Mouse (Mus musculus) limb, embryonic 13.5 days (tissue): Measurements from ENCODE around the gene Bri3bp. TPM values are rescaled to one million over a fixed set of nuclear protein-coding genes. Genes with fewer than 3 reads are reported as not detected.
A peak's percentile ranks its signal among the peaks of the same experiment; 100 is the strongest.

ENCODE experiments used
- ATAC-seq: fragments of 200-750 bp; cut with Nextera tagmentation; 2 replicates; pipeline ENCODE4 v1.8.0; 2017; ENCODE audit warnings: low read depth, moderate number of reproducible peaks, moderate TSS enrichment; ENCODE audit not compliant: low FRiP score
- H3K27ac ChIP-seq: fragments of 300-500 bp; sonication (generic); 2 replicates; pipeline ENCODE4 v1.5.1; 2015; ENCODE audit warnings: inconsistent platforms, mild to moderate bottlenecking, moderate library complexity
- H3K27me3 ChIP-seq: fragments of 300-500 bp; sonication (generic); 2 replicates; pipeline ENCODE4 v1.6.1; 2015; ENCODE audit warnings: mild to moderate bottlenecking, inconsistent platforms
- H3K36me3 ChIP-seq: fragments of 300-500 bp; sonication (generic); 2 replicates; pipeline ENCODE4 v1.6.1; 2015; ENCODE audit warnings: inconsistent platforms, mild to moderate bottlenecking, moderate library complexity
- H3K4me1 ChIP-seq: fragments of 300-500 bp; sonication (generic); 2 replicates; pipeline ENCODE4 v1.6.1; 2015; ENCODE audit warnings: inconsistent platforms
- H3K4me2 ChIP-seq: fragments of 300-500 bp; sonication (generic); replicated peaks from 2 replicates; pipeline ENCODE4 v1.6.1; 2015; ENCODE audit warnings: inconsistent platforms, mild to moderate bottlenecking, moderate library complexity
- H3K4me3 ChIP-seq: fragments of 300-500 bp; sonication (generic); 2 replicates; pipeline ENCODE4 v1.5.1; 2015; ENCODE audit warnings: moderate library complexity, mild to moderate bottlenecking, inconsistent platforms
- H3K9ac ChIP-seq: fragments of 300-500 bp; sonication (generic); 2 replicates; pipeline ENCODE4 v1.6.1; 2015; ENCODE audit warnings: mild to moderate bottlenecking, inconsistent platforms
- H3K9me3 ChIP-seq: fragments of 300-500 bp; sonication (generic); 2 replicates; pipeline ENCODE4 v1.6.1; 2016; ENCODE audit warnings: inconsistent platforms
- WGBS: fragments of 180-500 bp; shearing (Covaris S2); methylation state at CpG from one replicate; pipeline ENCODE4 v1.1.7; 2015; 5-methylcytosine and 5-hydroxymethylcytosine counted together
- polyA plus RNA-seq: library from polyadenylated mRNA; unstranded; fragments of >200 nt; fragmentation: Nextera tagmentation; extraction: Ambion mirVana; gene quantifications from 2 replicates; pipeline ENCODE4 v1.2.1, GENCODE M21; 2015

Gene Bri3bp
- polyA plus RNA-seq, 1 experiment from 2014 or later = 38.1 TPM

DNA sequence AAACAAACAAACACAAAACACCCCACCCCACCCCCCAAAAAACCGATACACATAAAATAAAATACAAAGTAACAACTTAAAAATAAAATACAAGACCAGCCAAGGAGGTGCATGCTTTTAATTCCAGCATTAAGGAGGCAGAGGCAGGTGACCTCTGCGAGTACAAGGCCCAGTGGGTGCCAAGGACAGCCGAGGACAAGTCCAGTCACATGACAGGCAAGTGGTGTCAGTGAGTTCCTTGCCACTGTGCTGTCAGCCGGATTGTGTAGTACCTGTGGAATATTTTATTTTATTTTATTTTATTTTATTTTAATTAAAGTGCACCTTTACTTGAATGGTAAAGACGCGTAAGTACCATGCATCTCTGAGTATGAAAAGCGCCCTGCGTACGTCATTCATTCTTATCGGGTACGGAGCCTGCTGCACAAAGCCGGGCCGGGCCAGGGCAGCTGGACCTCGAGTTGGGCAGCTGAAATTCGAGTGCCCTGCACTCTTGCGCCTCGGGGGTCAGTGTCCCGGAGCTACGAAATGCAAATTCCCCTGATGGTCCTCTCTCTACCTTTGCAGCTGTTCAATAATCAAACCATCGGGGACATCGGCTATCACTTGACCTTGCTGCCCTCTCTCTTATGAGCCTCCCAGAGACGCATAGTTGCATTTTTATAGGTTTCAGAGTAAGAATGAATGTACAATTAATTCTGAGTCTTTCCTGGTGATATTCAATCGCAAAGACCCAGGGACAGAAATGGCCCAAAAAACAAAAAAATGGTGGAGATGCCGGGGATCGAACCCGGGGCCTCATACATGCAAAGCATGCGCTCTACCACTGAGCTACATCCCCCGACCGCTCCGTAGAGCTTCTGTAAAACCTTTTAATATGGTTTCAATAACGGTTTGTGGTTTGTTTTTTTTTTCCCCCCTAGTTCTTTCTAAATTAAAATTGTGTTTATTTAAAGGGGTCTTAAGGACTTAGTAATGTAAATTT is 37.6 kb upstream of the Bri3bp start:
- 14% methylated on average over 31 of the region's 31 CpGs for WGBS
- no peak for ATAC-seq
- peaks cover 7% of the 10 kb centered on the region; the same call in 1 of the 2 replicates for H3K27me3 ChIP-seq
- H3K9me3 ChIP-seq = no peaks in the 10 kb centered on the region
- peak overlapping the region; percentile 51; the same call in 1 of the 2 replicates for H3K9ac ChIP-seq
- H3K4me1 ChIP-seq = peaks cover 16% of the 10 kb centered on the region
- no peak overlapping the region for H3K27ac ChIP-seq
- H3K4me2 ChIP-seq = peak overlapping the region; percentile 64
- no peaks in the 10 kb centered on the region for H3K36me3 ChIP-seq
- peak overlapping the region; percentile 41 for H3K4me3 ChIP-seq

DNA sequence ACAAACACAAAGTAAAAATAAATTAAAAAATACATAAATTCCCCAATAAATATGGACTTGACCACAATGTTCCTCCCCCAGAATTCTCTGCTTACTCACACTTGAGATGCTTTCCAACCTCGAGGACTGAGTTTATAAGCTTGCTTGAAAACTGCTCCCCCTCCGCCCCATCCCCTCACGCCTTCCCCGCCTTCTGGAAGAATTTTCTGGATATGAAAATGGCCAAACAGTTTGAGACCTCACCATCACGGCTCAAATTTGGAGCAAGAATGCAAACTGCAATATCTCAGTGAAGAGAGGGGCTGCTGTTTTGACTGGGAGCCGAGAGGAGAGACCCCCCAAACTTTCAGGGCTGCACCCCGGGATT is 36.8 kb upstream of the Bri3bp start:
- Histone ChIP-seq H3K4me2 (peak overlapping the region; percentile 68), H3K4me3 (peak overlapping the region; percentile 59), H3K9me3 (no peaks in the 10 kb centered on the region), H3K9ac (peak overlapping the region; percentile 63), H3K36me3 (no peaks in the 10 kb centered on the region), H3K27me3 (peaks cover 7% of the 10 kb centered on the region; the same call in 1 of the 2 replicates), H3K4me1 (peaks cover 16% of the 10 kb centered on the region), H3K27ac (peak overlapping the region; percentile 84; the same call in 1 of the 2 replicates)
- ATAC-seq = no peak
- WGBS = 0% methylated on average over 7 of the region's 7 CpGs

DNA sequence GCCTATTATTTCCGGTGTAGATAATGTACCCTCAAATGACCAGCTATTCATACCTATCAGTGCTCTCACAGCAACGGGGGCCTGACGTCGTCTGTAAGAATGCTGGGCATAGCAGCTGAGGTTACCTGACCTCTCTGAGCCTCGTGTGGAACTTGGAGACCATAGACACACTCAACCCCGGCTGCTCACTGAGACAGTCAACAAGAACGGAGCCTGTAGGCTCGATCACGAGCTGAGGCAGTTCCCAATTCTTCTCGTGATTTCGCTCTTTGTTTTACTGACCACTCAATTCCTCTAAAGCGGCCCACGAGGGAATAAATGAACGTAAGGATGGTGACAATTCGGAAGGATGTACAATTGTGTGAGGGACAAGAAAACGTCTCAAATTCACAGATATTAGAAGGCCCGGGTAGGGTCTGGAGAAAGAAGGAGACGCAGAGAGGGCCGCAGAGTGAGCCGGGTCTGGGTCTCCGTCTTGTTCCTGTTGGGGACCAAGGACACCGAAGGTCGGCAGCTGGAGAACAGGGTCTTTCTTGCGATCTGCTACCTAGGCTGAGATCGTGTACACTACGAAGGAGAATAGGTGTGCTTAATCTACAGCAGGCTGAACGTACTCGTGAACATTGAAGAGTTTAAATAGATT is 36.3 kb upstream of the Bri3bp start:
- peak overlapping the region; percentile 68 for H3K4me2 ChIP-seq
- 0 out of 2 replicates have a peak, but pooled peaks have one; percentile 19 for ATAC-seq
- no peaks in the 10 kb centered on the region for H3K36me3 ChIP-seq
- peaks cover 19% of the 10 kb centered on the region for H3K4me1 ChIP-seq
- WGBS = under 1% methylated on average over 28 of the region's 28 CpGs
- peak overlapping the region; percentile 59 for H3K4me3 ChIP-seq
- peak overlapping the region; percentile 63 for H3K9ac ChIP-seq
- H3K27ac ChIP-seq = peak overlapping the region; percentile 84
- H3K9me3 ChIP-seq = no peaks in the 10 kb centered on the region
- peaks cover 7% of the 10 kb centered on the region; the same call in 1 of the 2 replicates for H3K27me3 ChIP-seq

DNA sequence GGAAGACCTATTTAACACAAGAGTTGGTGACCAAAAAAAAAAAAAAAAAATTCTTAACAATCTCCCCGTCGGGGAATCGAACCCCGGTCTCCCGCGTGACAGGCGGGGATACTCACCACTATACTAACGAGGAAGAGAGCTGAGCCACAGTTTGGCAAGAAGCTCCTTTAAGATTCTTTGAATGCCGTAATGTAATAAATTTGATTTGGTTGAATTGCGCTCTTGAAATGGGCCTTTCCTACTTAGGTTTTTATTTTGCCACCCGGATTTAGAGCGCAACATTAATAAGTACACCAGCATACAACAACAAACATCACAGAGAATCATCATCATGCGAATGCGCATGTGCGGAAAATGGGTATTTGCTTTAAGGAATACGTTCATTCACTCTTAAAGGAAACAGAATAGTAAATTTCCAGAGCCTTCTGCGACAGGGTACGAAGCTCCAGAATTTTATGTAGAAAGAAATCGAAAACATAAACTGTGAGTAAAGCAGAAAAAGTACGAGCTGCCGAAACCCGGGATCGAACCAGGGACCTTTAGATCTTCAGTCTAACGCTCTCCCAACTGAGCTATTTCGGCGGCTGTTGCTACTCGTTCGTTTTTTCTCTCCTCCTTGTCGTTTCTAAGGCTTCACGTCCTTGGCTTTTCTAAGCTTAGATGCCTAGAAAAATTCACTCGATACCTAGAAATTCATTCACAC is 35.7 kb upstream of the Bri3bp start:
- Histone ChIP-seq H3K4me3 (peak overlapping the region; percentile 59), H3K9ac (peak overlapping the region; percentile 72), H3K27ac (peak overlapping the region; percentile 84), H3K9me3 (no peaks in the 10 kb centered on the region), H3K36me3 (no peaks in the 10 kb centered on the region), H3K4me2 (peak overlapping the region; percentile 68), H3K27me3 (peaks cover 7% of the 10 kb centered on the region; the same call in 1 of the 2 replicates), H3K4me1 (peaks cover 25% of the 10 kb centered on the region)
- WGBS = under 1% methylated on average over 31 of the region's 31 CpGs
- ATAC-seq = peak; percentile 64

DNA sequence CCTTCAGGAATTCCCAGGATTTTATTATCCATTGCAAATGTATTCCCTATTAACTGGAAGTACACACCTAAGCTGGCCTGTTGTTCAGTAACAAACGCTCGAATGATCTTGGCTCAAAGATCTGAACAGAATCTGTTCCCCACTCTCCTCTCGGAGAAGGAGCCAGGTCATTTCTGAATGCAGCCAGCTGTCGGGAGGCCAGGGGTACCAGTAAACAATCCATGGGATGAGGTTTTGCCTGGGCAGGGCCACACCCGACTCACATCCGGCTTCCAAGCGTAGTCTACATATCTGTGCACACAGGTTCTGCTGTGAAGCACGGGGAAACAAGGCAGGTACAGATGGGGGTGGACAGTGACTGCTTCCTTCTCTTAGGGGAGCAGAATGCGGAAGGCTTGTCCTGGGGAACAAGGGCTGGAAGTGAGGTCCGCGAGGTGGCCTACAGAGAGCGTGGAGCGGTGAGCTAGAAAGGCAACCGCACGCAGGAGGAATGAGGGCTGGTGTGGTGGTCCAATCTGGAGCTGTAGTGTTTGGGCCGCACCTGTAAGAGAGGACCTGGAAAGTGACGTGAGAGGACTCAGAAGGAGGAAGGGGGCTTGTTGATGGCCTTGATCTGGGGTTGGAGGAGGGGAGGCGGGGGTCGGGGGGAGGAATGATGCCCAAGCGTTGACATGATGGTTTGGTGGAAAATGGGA is 34.9 kb upstream of the Bri3bp start:
- ATAC-seq = peak; percentile 20; the same call in 1 of the 2 replicates
- peak overlapping the region; percentile 84 for H3K27ac ChIP-seq
- H3K9ac ChIP-seq = peak overlapping the region; percentile 72
- WGBS = 2% methylated on average over 20 of the region's 20 CpGs
- peaks cover 7% of the 10 kb centered on the region; the same call in 1 of the 2 replicates for H3K27me3 ChIP-seq
- H3K4me3 ChIP-seq = peak overlapping the region; percentile 59
- no peaks in the 10 kb centered on the region for H3K36me3 ChIP-seq
- peak overlapping the region; percentile 68 for H3K4me2 ChIP-seq
- H3K4me1 ChIP-seq = peaks cover 25% of the 10 kb centered on the region
- no peaks in the 10 kb centered on the region for H3K9me3 ChIP-seq

DNA sequence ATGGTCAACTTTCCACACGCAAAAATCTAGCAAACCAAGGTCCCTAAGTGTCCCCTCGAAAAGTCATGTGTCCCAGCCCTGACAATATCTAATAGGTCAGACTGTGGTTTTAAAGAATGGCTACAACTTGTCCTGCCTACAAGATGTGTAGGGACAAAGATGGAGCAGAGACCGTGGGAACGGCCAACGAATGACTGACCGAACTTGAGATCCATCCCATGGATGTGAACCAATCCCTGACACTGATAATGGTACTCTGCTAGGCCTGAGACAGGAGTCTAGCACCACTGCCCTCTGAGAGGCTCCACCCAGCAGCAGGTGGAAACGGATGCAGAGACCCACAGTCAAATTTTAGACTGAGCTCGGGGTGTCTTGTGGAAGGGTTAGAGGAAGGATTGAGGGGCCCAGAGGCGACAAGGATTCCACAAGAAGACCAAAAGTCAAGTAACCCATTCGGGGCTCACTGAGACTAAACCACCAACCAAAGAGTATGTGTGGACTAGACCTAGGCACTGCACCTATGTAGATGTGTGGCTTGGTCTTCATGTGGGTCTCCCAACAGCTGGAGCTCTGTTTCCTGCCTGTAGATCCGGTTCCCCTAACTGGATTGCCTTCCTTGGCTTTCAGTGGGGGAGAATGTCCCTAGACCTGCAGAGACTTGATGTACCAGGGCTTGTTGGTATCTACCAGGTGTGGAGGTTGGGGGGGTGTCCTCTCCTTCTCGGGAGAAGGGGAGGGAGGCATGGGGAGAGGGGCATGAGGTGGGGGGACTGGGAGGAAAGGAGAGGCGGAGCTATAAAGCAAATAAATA is 34.1 kb upstream of the Bri3bp start:
- Histone ChIP-seq H3K27me3 (peaks cover 7% of the 10 kb centered on the region; the same call in 1 of the 2 replicates), H3K4me2 (peak overlapping the region; percentile 68), H3K4me1 (peaks cover 25% of the 10 kb centered on the region), H3K4me3 (peak overlapping the region; percentile 59), H3K9ac (peak overlapping the region; percentile 72), H3K36me3 (no peaks in the 10 kb centered on the region), H3K9me3 (no peaks in the 10 kb centered on the region), H3K27ac (peak overlapping the region; percentile 84; the same call in 1 of the 2 replicates)
- 53% methylated on average over 13 of the region's 13 CpGs for WGBS
- ATAC-seq = no peak

DNA sequence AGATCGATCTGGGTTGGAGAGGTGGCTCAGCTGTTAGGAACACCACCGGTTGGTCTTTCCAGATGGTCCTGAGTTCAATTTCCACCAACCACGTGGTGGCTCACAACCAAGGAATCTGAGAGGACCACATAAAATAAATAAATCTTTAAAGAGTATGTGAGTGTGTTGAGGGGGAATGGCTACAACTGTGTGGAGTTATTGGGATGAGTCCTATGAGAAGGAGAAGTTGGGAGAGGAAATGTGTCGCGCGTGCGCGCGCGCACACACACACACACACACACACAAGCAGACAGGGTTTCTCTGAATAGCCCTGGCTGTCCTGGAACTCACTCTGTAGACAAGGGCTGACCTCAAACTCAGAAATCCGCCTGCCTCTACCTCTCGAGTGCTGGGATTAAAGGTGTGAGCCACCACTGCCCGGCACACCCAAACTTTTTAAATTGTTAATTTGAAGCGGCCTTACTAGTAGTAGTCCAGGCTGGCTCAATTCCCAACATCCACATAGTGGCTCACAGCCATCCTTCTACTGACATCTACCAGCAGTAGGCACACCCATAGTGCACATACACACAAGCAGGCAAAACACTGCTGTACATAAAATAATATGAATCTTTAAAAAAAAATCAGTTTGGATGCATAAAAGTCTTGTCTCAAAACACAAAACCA is 33.3 kb upstream of the Bri3bp start:
- Histone ChIP-seq H3K27ac (no peak overlapping the region), H3K27me3 (peaks cover 2% of the 10 kb centered on the region; the same call in 1 of the 2 replicates), H3K9me3 (no peaks in the 10 kb centered on the region), H3K4me3 (no peak overlapping the region), H3K36me3 (peaks cover 3% of the 10 kb centered on the region), H3K9ac (no peak overlapping the region), H3K4me1 (peaks cover 25% of the 10 kb centered on the region), H3K4me2 (peak overlapping the region; percentile 52; the same call in 1 of the 2 replicates)
- no peak for ATAC-seq
- 72% methylated on average over 14 of the region's 14 CpGs for WGBS

DNA sequence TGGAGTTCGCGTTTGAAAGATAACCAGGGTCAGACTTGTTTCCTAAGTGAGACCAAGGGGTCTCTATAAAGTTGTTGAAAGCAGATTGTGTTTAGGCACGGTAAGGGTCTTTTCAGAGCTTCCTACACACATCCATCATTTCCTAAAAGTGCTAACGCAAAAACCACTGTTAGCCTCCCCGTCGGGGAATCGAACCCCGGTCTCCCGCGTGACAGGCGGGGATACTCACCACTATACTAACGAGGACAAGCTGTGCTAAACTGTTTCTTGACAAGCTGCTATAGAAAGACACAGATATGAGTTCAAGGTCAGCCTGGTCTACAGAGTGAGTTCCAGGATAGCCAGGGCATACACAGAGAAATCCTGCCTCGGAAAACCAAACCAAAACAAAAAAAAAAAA is 32.5 kb upstream of the Bri3bp start:
- Histone ChIP-seq H3K4me2 (peak overlapping the region; percentile 52), H3K36me3 (peaks cover 11% of the 10 kb centered on the region), H3K9me3 (no peaks in the 10 kb centered on the region), H3K27ac (no peak overlapping the region), H3K4me3 (peak overlapping the region; percentile 35), H3K4me1 (peaks cover 23% of the 10 kb centered on the region), H3K9ac (no peak overlapping the region), H3K27me3 (no peaks in the 10 kb centered on the region)
- 2% methylated on average over 13 of the region's 13 CpGs for WGBS
- peak; percentile 55 for ATAC-seq

DNA sequence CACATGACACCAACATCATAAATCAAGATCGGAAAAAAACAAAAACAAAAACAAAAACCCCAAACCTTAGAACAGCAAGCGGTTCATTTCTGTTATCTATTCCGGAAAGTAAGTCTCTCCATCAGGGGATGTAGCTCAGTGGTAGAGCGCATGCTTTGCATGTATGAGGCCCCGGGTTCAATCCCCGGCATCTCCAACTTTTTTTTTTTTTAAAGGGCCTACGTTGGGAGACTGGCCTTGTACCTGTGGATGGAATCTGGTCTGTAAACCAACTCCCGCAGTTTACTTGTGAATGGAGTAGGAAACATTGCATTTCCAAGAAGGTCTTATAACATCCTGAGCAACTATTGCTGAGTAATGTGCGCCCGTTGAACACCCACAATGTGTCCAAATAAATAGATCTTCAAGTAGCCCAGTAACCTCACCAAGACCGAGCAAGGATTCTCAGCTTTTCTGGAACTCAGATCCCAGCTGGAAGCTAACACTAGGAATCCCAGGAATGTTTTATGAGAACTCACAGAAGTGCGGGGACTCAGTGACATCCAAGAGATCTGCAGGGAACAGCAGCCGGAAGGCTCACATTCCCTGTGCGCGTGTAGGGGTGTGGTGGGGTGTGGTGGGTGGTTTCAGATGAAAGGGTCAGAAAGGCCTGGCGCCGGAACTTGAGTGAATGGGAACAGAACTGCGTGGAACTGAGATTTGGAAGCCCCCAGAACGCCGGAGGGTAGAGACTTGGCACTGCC is 31.8 kb upstream of the Bri3bp start:
- Histone ChIP-seq H3K27me3 (no peaks in the 10 kb centered on the region), H3K4me3 (peak overlapping the region; percentile 35), H3K4me2 (peak overlapping the region; percentile 52), H3K4me1 (peaks cover 22% of the 10 kb centered on the region), H3K36me3 (peaks cover 17% of the 10 kb centered on the region), H3K27ac (no peak overlapping the region), H3K9ac (0 out of 2 replicates have a peak overlapping the region, but pooled peaks have one; percentile 9), H3K9me3 (no peaks in the 10 kb centered on the region)
- peak; percentile 44; the same call in 1 of the 2 replicates for ATAC-seq
- 9% methylated on average over 20 of the region's 20 CpGs for WGBS
